Mouse (Mus musculus) layer of hippocampus, postnatal 25 days (tissue): Measurements from ENCODE around the gene Harbi1. TPM values are rescaled to one million over a fixed set of nuclear protein-coding genes. Genes with fewer than 3 reads are reported as not detected.

Experiments used
- DNase-seq, 2 experiments: peaks; one replicate each; pipeline ENCODE4 v3.0.0; 2022; ENCODE audit warnings: mixed read lengths in 2 of 2, low spot score in 1 of 2; ENCODE audit errors: extremely low spot score in 1 of 2
- total RNA-seq, 2 experiments: library from RNA; stranded (reverse); gene quantifications; 2 replicates each; pipeline ENCODE4 v1.2.3; 2021

Harbi1 gene
- total RNA-seq = 1 to 10 TPM; 7.1 to 7.9 TPM

- DNase-seq = peak; percentile 84 to 88
Measured at GRCm38 (mm10) chr2:91710272-91711234, at the start of gene Harbi1, which contains the start of gene Atg13. Gene Harbi1, plus strand, starts transcription at chr2:91710852. Gene Atg13, minus strand, starts transcription at chr2:91710576.

GRCm38 (mm10) chr2:91660981-91661380, 49.7 kb upstream of the Harbi1 start:
- no peak for DNase-seq

GRCm38 (mm10) chr2:91664780-91665179, 45.9 kb upstream of the Harbi1 start:
- DNase-seq = no peak

- no peak for DNase-seq
Measured at GRCm38 (mm10) chr2:91666386-91666910, 44.2 kb upstream of the Harbi1 start.

GRCm38 (mm10) chr2:91667747-91668146, 42.9 kb upstream of the Harbi1 start:
- no peak for DNase-seq

- DNase-seq = no peak
Measured at GRCm38 (mm10) chr2:91669326-91669725, 41.3 kb upstream of the Harbi1 start.

GRCm38 (mm10) chr2:91670038-91670437, 40.6 kb upstream of the Harbi1 start:
- no peak for DNase-seq

- DNase-seq = no peak
Measured at GRCm38 (mm10) chr2:91673587-91673986, 37.1 kb upstream of the Harbi1 start.

GRCm38 (mm10) chr2:91674895-91675294, 35.8 kb upstream of the Harbi1 start:
- DNase-seq = peak in 1 of 2 experiments; percentile 27

GRCm38 (mm10) chr2:91676420-91676819, 34.2 kb upstream of the Harbi1 start:
- DNase-seq = no peak

- DNase-seq = no peak
Measured at GRCm38 (mm10) chr2:91676961-91677360, 33.7 kb upstream of the Harbi1 start.

GRCm38 (mm10) chr2:91682850-91683249, 27.8 kb upstream of the Harbi1 start:
- peak; percentile 30 to 55 for DNase-seq

- no peak for DNase-seq
Measured at GRCm38 (mm10) chr2:91683919-91684318, 26.7 kb upstream of the Harbi1 start.

- DNase-seq = no peak
Measured at GRCm38 (mm10) chr2:91689452-91689851, 21.2 kb upstream of the Harbi1 start.

- no peak for DNase-seq
Measured at GRCm38 (mm10) chr2:91695436-91696224, 15.0 kb upstream of the Harbi1 start.

- no peak for DNase-seq
Measured at GRCm38 (mm10) chr2:91696225-91696590, 14.4 kb upstream of the Harbi1 start.

- no peak for DNase-seq
Measured at GRCm38 (mm10) chr2:91699225-91699624, 11.4 kb upstream of the Harbi1 start.

- DNase-seq = no peak
Measured at GRCm38 (mm10) chr2:91701366-91701765, 9.3 kb upstream of the Harbi1 start.

- no peak for DNase-seq
Measured at GRCm38 (mm10) chr2:91705736-91706135, 4.9 kb upstream of the Harbi1 start.

- no peak for DNase-seq
Measured at GRCm38 (mm10) chr2:91706456-91706855, 4.2 kb upstream of the Harbi1 start.

- no peak for DNase-seq
Measured at GRCm38 (mm10) chr2:91708361-91708760, 2.3 kb upstream of the Harbi1 start.
